Mouse (Mus musculus): ENCODE data around the gene Gpr157.

The Gpr157 gene

DNA sequence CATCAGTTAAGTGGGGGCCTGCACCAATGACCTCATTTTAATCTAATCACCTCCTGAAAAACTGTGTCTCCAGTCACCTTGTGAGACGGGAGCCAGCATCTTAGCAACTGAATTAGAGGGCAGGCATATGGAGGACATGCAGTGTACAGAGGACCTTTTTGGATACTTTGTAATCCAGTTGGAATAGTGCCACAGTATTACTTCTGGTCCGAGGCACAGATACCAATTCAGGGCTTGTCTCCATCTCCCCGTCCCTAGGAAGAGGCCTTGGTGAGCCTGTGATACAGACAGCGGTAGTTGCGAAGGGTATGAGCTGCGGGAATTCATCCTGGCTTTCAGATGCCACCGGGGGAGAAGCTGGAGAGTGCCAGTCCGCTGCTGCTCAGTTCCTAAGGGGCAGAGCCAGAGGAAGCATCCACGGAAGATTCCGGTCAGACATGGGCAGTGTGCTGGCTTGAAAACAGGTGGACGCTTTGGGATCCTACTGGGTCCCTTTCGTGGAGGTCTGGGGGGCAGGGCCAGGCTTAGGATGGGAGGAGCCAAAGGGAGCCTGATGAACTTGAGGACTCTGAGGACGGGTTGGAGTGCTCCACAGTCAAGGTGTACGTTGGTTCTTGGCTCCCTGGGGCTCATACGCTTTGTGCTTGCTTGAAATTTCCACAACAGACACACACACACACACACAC lies 14.6 kb upstream of the Gpr157 start:
- no peak for DNase-seq

DNA sequence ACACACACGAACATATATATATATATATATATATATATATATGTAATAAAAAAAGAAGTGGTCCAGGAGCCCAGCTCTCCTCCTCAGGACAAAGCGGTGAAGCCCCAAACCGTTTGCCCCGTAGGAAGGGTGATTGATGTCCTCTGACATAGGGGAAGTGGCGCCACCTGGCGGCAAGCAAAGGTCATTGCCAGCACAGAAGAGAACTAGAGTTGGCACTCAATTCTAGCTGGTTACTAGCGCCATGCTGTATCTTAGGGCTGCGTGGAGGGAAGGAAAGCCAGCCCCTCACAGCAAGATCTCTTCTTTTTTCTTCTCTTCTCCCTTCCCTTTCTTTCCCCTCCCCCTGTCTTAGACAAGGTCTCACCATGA lies 14.1 kb upstream of the Gpr157 start:
- peak; percentile 77 to 79 for DNase-seq

- no peak for DNase-seq
Observed at GRCm38 (mm10) chr4:150075350-150075749, 11.8 kb upstream of the Gpr157 start.

DNA sequence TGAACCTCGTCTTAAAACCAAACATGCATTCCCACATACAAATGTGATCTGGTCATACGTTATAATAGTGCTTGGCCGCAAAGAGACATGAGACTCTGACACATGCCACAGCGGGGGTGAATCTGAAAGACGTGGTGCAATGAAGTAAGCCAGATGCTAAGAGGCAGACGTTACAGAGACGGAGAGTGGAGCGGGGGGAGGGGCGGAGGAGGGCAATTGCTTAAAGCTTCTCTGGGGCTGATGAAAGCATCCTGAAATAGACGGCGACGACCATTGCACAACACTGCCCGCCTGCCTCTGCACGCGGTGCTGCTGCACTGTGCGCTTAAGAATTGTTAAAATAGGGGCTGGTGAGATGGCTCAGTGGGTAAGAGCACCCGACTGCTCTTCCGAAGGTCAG lies 11.0 kb upstream of the Gpr157 start:
- DNase-seq, result no peak

DNA sequence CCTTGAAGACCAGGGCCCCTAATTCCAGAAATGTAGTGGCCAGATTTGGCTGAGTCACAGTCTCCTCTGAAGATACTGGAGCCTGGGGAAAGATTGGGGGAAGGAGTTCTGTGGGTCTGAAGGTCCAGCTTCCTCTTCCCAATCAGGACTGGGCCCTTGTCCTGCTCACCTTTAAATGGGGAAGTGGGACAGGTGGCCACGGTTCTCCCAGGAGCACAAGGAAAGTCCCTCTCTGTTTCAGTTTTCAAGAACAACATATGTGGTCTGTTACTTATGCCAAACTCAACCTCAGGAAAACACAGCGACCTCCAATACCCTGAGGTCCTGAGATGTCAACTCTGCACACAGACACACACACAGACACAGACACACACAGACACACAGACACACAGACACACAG lies 8.5 kb upstream of the Gpr157 start:
- no peak for DNase-seq

- DNase-seq, result no peak
Observed at GRCm38 (mm10) chr4:150079244-150079643, 7.9 kb upstream of the Gpr157 start.

DNA sequence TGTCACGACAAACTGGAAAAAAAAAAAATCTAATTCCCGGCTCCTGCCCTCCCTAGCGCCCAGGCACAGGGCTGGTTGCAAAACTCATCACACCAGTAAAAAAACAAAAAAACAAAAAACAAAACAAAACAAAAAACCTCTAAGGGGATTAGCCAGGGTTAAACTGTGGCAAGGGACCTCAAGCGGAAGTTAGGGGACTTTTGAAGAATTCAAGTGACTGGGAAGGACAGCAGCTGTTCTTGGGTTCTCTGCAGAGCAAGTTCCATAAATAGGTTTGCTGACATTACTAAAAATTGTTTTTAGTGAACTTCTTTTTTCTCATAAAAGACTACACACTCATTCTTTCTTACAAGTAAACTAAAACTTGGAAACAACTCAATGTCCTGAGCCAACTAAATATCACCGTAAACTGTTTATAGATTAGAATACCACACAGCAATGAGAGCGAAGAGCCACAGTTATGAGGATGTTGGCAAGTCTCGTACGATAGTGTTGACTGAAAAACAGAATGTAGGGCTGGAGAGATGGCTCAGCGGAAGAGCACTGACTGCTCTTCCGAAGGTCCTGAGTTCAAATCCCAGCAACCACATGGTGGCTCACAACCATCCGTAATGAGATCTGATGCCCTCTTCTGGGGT lies 6.7 kb upstream of the Gpr157 start:
- no peak for DNase-seq

- DNase-seq, result peak; percentile 40 to 44
Observed at GRCm38 (mm10) chr4:150085366-150085765, 1.8 kb upstream of the Gpr157 start.

DNA sequence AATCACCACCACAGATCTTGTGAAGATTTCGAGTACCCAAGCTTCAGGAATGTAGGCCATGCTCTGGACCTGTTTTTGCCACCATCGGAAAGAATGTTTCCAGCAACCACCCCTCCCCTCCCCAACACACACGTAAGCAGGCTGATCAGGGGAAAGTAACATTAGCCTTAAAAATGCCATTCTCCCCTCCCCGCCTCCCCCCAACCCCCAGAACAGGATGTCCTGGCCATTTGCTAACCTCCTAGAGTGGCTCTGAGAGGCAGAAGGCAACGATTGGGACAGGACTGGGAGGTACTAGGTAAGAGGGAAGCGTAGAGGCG lies 364 bp upstream of the Gpr157 start:
- DNase-seq, result no peak

DNA sequence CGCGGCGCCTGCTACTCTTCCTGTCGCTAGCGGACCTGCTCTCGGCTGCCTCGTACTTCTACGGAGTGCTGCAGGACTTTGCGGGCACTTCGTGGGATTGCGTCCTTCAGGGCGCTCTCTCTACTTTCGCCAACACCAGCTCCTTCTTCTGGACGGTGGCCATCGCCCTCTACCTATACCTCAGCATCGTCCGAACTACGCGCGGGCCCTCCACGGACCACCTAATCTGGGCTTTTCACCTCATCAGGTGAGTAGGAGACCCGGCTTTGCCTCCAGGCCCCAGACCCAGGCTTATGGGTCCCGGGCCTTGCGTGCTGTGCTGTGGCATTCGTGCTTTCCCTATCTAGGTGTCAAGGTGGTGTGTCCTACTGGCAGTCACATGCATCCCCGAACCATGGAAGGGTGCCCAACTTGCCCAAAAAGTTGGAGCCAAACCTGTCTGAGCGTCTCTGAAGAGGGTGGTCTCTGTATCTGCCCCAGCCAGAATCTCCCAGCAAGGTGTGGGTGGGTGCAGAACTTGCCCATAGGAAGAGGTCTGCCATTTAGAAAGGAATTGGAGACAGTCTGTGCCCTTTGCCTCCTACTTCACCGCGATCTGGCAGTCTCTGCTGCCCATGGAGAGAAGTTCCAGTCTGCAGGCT lies 845 bp downstream of the Gpr157 start:
- DNase-seq, result no peak

GRCm38 (mm10) chr4:150089121-150089520 lies 2.0 kb downstream of the Gpr157 start:
- DNase-seq, result no peak

- peak; percentile 85 for DNase-seq
Observed at GRCm38 (mm10) chr4:150091887-150092582, 4.9 kb downstream of the Gpr157 start.

DNA sequence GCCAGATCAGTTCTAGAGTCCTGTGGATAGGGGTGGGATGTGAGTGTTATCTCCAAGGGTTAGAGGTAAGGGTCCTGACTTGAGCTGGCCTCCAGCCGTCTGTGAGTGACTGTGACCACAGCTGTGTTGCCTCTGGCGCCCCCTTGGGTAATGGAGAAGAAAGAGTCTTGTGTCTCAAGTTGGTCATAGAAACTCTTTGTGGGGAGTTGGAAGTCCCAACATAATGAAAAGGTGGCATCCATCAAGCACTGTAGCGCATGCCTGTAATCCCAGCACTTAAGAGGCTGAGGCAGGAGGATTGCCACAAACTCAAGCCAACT lies 5.4 kb downstream of the Gpr157 start:
- DNase-seq, result peak in 1 of 2 experiments; percentile 27

DNA sequence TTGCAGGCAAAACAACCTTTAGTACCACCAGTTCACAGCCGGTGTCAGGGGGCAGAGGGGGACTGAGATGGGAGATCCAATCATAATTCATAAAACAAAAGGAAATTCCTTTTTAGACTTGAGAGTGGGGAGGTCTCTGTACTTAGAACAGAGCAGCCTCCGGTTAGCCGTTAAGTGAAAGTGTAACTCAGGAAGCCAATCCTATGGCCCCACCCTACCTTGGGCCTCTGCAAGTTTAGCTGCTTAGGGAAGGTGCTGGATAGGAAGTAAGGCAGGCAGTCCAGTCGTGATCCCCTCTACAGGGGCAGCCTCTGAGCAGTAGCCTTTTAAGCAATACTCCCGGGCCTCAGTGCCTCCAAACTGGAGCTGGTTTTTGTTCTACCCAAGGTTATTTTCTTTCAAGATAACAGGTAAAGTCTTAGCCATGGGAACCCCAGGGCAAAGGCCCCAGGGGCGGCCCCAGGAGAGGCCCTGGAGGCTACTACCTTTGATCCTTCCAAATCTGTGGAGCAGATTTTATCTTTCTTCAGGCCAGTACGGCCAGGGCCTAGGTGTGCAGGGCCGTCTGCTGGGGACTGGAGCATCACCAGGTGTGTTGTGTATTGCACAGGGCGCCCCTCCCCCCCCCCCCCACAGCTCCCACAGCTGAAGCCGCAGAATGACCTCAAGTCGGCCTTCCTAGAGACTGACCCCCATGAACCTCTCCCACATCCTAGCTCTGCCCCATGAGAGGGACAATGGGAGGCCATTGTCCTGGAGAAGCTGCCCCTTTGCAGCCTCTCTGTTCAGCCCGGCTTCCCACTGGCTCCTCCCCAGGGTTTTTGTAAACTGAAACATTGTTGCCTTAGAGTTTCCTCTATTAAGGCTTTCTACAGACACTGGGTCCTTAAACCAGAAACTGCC lies 6.6 kb downstream of the Gpr157 start:
- no peak for DNase-seq

DNA sequence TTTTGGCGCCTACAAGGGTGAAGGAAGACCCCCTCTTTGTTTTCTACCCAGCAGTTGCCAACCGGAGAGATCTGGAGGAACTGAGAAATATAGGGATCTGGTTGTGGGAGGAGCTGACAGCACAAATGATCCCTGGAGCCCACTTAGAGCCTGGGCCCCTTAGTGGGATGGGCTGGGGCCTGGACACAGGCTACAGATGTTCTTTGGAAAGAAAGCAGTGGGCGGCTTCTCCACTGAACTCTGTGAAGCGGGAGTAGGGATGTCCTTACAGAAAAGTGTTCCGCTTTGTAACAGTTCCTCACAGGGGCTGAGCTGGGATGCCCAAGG lies 7.3 kb downstream of the Gpr157 start:
- DNase-seq, result no peak

DNA sequence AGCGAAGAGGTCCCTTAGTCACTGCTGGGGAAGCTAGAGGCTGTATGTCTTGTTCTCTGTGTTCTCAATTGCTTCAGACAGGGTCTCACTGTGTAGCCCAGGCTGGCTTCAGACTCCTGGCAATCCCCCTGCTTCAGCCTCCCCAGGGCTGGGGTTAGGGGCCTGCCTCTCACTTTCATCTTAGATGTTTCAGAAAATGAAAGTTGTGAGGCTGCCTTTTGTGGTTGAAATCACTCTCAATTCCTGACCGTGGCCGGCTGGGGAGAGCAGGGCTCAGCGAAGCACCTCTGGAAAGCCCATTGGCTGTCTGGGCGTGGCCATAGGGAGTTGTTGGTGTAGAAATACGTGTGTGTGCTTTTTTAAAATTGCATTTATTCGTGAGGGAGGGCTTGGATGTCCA lies 9.1 kb downstream of the Gpr157 start:
- no peak for DNase-seq

DNA sequence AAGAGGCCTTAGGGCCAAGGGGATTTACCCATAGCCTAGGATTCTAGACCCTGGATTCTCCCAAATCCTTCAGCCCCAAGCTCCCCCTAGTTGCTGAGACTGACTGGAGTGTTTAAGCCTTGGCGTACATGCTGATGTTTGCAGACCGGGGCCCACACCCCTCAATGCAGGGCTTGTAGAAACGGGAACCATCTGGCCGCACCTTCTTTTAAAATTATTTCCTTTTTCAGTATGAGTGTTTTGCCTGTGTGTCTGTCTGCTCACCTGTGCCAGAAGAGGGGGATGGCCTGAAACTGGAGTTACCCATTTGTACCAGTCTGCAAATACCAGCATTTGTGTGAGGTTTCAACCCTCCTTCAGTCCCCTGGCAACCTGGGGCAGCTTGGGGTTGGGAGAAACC lies 10.7 kb downstream of the Gpr157 start:
- peak; percentile 14 to 20 for DNase-seq

DNA sequence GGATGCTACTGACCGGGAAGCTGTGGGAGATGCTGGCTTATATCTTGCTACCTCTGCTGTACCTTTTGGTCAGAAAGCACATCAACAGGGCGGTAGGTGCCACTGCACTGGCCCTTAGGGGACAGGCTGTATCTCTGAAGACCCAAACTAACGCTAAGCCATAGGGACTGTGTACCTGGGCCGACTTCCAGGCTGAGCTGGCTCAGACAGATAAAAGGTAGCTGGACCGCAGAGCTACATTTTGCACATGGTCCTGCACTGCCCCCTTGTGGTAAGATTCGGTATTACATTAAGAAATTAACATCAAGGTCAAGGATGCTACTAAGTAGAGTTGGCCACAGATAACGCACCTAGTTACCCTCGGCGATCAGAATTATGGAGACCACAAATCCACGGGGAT lies 11.7 kb downstream of the Gpr157 start:
- peak; percentile 78 to 80 for DNase-seq

DNA sequence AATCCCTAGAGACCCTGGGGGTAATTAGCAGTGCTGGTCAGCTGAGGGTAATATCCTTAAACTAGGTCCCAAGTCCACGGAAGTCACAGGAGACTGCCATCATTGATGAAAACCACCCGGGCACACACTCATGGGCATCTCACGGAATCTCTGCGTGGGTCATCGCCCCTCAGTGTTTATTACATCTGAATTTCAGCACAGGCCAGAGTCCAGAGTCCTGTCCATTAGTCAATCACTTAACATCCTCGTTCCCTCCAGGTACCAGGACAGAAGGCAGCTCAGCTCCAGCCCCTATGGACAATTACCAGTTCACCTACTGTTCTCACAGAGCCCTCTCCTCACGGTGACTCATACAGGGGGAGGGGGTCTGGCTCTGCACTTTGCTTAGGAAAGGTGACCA lies 15.7 kb downstream of the Gpr157 start:
- DNase-seq, result no peak

- DNase-seq, result no peak
Observed at GRCm38 (mm10) chr4:150105671-150106070, 18.5 kb downstream of the Gpr157 start.

DNA sequence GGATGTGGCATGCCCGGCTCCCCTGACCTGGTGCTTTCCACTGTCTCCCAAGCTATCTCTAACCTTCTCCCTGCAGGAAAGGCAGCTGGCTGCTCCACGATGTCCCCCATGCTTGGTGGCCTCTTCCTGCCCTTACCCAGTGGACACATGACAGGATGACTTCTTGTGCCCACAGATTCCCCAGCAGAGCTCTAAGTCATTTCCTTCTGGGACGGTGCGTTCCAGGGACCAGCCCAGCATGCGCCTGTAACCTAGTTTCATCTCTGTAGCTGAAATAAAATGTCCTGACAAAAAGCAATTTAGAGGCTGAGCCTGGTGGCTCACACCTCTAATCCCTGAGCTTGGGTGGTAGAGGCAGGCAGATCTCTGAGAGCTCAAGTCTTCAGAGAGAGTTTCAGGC lies 19.5 kb downstream of the Gpr157 start:
- no peak for DNase-seq

GRCm38 (mm10) chr4:150109636-150110035 lies 22.5 kb downstream of the Gpr157 start:
- no peak for DNase-seq

GRCm38 (mm10) chr4:150110373-150110772 lies 23.2 kb downstream of the Gpr157 start:
- DNase-seq, result no peak
